Mouse (Mus musculus) thymus, adult 2 months (tissue): ENCODE results near the gene C2cd2l. TPM values are rescaled to one million over a fixed set of nuclear protein-coding genes. Genes with fewer than 3 reads are reported as not detected.
"Not testable (repeated sequence)": the region's sequence is repeated elsewhere in the genome, so short reads cannot be mapped to it uniquely, and the experiment has no call there.

Source experiments
- DNase-seq: peaks from one replicate; pipeline ENCODE4 v3.0.0; 2021
- H3K27ac ChIP-seq: fragments of 200-500 bp; 2 replicates; pipeline ENCODE4 v1.5.1; 2012; ENCODE audit warnings: low read length, control low read depth; ENCODE audit not compliant: control insufficient read depth, insufficient read depth
- H3K27me3 ChIP-seq: fragments of 200-500 bp; 2 replicates; pipeline ENCODE4 v1.6.1; 2012; ENCODE audit warnings: mild to moderate bottlenecking, low read length, moderate library complexity, mixed read lengths; ENCODE audit not compliant: control insufficient read depth, insufficient read depth
- H3K36me3 ChIP-seq: fragments of 200-500 bp; 2 replicates; pipeline ENCODE4 v1.6.1; 2012; ENCODE audit warnings: mild to moderate bottlenecking, low read length, moderate library complexity; ENCODE audit not compliant: control insufficient read depth, insufficient read depth
- H3K4me1 ChIP-seq: fragments of 200-500 bp; replicated peaks from 2 replicates; pipeline ENCODE4 v1.6.1; 2012; ENCODE audit warnings: low read length; ENCODE audit not compliant: control insufficient read depth, insufficient read depth
- H3K4me3 ChIP-seq: fragments of 200-500 bp; 2 replicates; pipeline ENCODE4 v1.5.1; 2012; ENCODE audit warnings: mild to moderate bottlenecking, low read length, control low read depth, moderate library complexity; ENCODE audit not compliant: control insufficient read depth, insufficient read depth
- CTCF ChIP-seq: fragments of 200-500 bp; IDR thresholded peaks from 2 replicates; pipeline ENCODE4 v1.5.1; 2012; ENCODE audit warnings: mild to moderate bottlenecking, control low read depth, low read length, moderate library complexity, borderline replicate concordance; ENCODE audit not compliant: control insufficient read depth, poor library complexity, insufficient read depth; ENCODE audit errors: extremely low read depth
- POLR2A ChIP-seq: fragments of 200-500 bp; IDR thresholded peaks from 2 replicates; pipeline ENCODE4 v1.6.1; 2012; ENCODE audit warnings: mild to moderate bottlenecking, low read length, control low read depth, moderate library complexity; ENCODE audit not compliant: control insufficient read depth, poor library complexity, insufficient read depth; ENCODE audit errors: extremely low read depth
- WGBS: fragments of 180-500 bp; shearing (Covaris S2); methylation state at CpG from one replicate; pipeline ENCODE4 v1.1.7; 2018; 5-methylcytosine and 5-hydroxymethylcytosine counted together
- polyA plus RNA-seq: library from polyadenylated mRNA; depleted of rRNA; stranded (reverse); fragments of >200 nt; gene quantifications from 2 replicates; pipeline ENCODE4 v1.2.3, GENCODE M21; 2012

The C2cd2l gene
- polyA plus RNA-seq, 1 experiment = 110 TPM

GRCm38 (mm10) chr9:44327064-44327711, 7.1 kb upstream of the C2cd2l start:
- Histone ChIP-seq H3K27me3 (no peaks in the 10 kb centered on the region), H3K27ac (no peak overlapping the region), H3K36me3 (no peaks in the 10 kb centered on the region), H3K4me1 (peaks cover 15% of the 10 kb centered on the region), H3K4me3 (peak overlapping the region; percentile 85)
- WGBS = 2% methylated on average over 22 of the region's 22 CpGs
- no peak for DNase-seq
- TF ChIP-seq CTCF (0 out of 2 replicates have a peak, but pooled peaks have one; percentile 11), POLR2A (no peak)

GRCm38 (mm10) chr9:44326371-44327063, 6.4 kb upstream of the C2cd2l start:
- no peaks in the 10 kb centered on the region for H3K27me3 ChIP-seq
- H3K36me3 ChIP-seq = no peaks in the 10 kb centered on the region
- DNase-seq = peak; percentile 72
- WGBS = under 1% methylated on average over 38 of the region's 38 CpGs
- H3K27ac ChIP-seq = no peak overlapping the region
- TF ChIP-seq CTCF = no peak
- 0 out of 2 replicates have a peak, but pooled peaks have one; percentile 2 for TF ChIP-seq POLR2A
- H3K4me1 ChIP-seq = peaks cover 15% of the 10 kb centered on the region
- peak overlapping the region; percentile 85 for H3K4me3 ChIP-seq

- no peaks in the 10 kb centered on the region for H3K36me3 ChIP-seq
- no peaks in the 10 kb centered on the region for H3K27me3 ChIP-seq
- H3K27ac ChIP-seq = no peak within 1 kb of the TSS
- peaks cover 15% of the 10 kb centered on the region for H3K4me1 ChIP-seq
- 2% methylated on average over 12 of the region's 12 CpGs for WGBS
- TF ChIP-seq POLR2A = 0 out of 2 replicates have a peak, but pooled peaks have one; percentile 14
- no peak for TF ChIP-seq CTCF
- H3K4me3 ChIP-seq = peak within 1 kb of the TSS; percentile 85
- no peak for DNase-seq
Observed at GRCm38 (mm10) chr9:44325768-44326370, 5.8 kb upstream of the C2cd2l start, which contains the start of gene Dpagt1. Dpagt1 (plus strand) TSS chr9:44326019.

DNA sequence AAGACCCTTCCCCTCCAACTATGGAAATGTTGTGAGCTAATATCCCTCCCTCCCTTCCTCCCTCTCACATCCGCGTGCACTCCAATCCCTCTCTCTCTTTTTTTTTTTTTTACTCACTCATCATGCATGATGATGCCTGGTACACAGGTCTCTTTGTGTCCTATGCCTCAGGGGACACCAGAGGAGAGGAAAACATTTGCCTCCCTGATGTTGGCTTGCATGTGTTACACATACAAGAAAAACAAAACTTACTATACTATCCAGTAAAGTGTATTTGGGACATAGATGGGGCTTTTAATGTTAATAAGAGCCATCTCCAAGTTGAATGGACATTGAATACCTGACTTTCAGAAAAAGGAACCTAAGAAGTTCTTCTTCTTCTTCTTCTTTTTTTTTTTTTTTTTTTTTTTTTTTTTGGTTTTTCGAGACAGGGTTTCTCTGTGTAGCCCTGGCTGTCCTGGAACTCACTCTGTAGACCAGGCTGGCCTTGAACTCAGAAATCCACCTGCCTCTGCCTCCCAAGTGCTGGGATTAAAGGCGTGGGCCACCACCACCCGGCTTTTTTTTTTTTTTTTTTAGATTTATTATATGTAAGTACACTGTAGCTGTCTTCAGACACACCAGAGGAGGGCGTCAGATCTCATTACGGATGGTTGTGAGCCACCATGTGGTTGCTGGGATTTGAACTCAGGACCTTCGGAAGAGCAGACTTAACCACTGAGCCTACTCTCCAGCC, 5.1 kb upstream of the C2cd2l start:
- peaks cover 20% of the 10 kb centered on the region for H3K4me1 ChIP-seq
- 64% methylated on average over 7 of the region's 8 CpGs for WGBS
- H3K27ac ChIP-seq, H3K4me3 ChIP-seq, DNase-seq, H3K27me3 ChIP-seq, H3K36me3 ChIP-seq: not testable (repeated sequence)

DNA sequence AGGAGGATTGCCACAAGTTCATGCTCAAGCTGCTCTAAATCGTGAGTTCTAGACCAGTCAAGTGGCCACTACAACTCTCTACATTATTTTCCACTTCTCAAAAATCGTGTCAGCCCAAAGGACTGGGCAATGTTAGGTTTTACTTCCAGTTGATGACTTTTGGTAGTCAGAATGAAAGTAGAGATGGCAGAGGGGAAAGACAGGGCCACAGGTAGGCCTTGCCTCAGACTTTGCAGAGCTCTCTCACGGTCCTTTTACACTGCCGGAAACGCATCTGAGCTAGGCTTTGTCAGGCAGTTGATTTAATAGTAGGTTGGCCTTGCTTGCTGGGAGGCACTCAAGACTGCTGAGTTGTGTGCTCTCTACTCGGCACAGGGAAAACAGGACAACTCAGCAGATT, 4.1 kb upstream of the C2cd2l start:
- no peaks in the 10 kb centered on the region for H3K36me3 ChIP-seq
- DNase-seq = no peak
- 88% methylated on average over 6 of the region's 6 CpGs for WGBS
- TF ChIP-seq POLR2A = no peak
- no peak for TF ChIP-seq CTCF
- H3K27ac ChIP-seq = no peak overlapping the region
- no peak overlapping the region for H3K4me3 ChIP-seq
- peaks cover 23% of the 10 kb centered on the region for H3K4me1 ChIP-seq
- H3K27me3 ChIP-seq = no peaks in the 10 kb centered on the region

GRCm38 (mm10) chr9:44323656-44324055, 3.6 kb upstream of the C2cd2l start:
- H3K27ac ChIP-seq, DNase-seq, H3K4me3 ChIP-seq, H3K27me3 ChIP-seq, H3K36me3 ChIP-seq: not testable (repeated sequence)
- WGBS = 78% methylated on average over 4 of the region's 4 CpGs
- H3K4me1 ChIP-seq = peaks cover 28% of the 10 kb centered on the region
